Mouse (Mus musculus) brain, adult 2 months (tissue): ENCODE data around the gene Csf3.

Experiments used
- DNase-seq: peaks from one replicate; pipeline ENCODE4 v3.0.0; 2011; ENCODE audit warnings: low read depth, low spot score

The Csf3 gene

DNA sequence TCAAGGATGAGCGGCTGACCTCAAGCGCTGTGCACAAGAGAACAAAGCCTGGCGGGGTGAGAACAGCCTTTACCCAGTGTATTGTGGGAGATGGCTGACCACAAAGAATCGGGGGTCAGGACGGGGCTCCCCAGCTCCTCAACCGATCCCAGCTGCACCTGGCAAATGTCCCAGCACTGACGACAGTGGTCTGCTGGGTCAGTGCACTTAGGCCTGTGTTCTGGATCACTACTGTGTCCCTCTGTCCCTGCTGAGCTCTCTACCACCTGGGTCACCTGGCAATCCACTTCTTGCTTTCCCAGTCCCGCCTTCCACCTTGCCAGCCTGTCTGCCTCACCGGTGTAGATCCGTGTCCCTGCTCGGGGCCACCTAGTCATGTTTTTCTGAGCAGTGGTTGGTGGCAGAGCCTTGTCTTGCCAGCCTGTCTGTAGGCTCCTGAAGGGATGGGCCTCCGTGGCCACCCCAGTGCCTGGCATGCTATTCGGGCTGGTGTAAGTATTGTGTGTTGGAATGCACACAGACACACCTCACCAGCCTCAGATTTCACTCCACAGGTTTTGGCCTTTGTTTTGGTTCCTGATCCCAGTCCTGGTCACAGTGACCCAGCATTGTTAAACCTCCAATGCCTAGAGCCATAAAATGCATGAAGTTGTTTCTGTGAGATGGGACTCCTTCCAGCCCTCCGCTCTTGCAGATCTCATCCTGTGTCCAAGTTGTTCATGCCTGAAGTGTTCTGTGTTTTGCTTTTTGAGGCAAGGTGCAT, 4.4 kb upstream of the Csf3 start:
- no peak for DNase-seq

DNA sequence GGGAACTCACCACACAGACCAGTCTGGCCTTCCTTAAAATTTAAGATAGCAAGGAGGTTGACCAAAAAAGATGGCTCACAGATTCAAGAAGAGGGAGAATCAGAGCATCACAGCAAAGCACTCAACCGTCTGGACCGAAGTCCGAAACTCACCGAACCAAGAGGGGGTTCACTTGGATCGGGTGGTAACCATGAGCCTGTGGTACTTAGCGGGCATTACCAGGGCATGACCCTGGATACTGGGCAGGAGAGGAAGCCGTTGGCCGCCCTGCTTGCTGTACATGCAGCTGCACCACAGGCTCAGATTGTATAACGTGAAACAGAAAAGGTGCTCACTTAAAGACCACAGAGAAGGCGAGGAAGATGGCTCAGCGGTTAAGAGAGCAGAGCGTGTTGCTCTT, 3.8 kb upstream of the Csf3 start:
- DNase-seq = no peak

- DNase-seq = no peak
Measured at GRCm38 (mm10) chr11:98698849-98699640, 2.0 kb upstream of the Csf3 start.

DNA sequence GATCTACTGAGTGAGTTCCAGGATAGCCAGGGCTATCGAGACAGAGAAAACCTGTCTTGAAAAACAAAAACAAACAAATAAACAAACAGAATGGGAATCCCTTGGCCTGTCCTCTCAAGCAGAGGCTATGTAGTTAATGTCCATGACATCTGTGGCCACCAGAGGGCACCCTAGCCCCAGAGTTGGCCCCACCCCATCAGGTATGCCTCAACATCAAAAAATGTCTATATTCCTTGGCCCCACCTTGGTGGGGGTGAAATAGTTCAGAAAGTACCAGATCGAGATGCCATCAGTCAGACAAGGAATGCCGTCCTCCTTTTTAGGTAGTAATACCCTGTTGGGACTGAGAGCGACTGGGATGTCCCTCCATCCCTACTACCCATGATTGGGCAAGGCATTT, 1.2 kb upstream of the Csf3 start:
- peak; percentile 80 for DNase-seq

- no peak for DNase-seq
Measured at GRCm38 (mm10) chr11:98702323-98702722, 1.3 kb downstream of the Csf3 start.

DNA sequence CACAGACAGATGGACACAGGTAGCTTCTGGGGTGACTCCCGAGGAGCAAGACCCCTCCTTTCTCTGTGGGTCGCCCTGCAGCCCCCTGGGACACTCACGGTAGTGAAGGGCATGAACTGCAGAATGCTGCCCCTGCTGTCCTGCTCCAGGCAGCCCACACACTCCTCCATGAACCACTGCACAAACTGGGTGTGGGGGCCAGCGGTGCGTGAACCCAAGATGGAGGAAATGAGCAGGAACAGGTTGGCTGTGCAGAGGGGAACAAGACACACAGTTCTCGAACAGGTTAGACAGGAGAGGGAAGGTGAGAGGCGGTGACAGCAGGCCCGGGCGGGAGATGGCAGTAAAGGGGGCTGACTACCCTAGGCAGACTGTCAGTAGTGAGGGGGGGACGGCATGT, 4.0 kb downstream of the Csf3 start:
- no peak for DNase-seq

GRCm38 (mm10) chr11:98707401-98708281, 6.6 kb downstream of the Csf3 start:
- DNase-seq = no peak

DNA sequence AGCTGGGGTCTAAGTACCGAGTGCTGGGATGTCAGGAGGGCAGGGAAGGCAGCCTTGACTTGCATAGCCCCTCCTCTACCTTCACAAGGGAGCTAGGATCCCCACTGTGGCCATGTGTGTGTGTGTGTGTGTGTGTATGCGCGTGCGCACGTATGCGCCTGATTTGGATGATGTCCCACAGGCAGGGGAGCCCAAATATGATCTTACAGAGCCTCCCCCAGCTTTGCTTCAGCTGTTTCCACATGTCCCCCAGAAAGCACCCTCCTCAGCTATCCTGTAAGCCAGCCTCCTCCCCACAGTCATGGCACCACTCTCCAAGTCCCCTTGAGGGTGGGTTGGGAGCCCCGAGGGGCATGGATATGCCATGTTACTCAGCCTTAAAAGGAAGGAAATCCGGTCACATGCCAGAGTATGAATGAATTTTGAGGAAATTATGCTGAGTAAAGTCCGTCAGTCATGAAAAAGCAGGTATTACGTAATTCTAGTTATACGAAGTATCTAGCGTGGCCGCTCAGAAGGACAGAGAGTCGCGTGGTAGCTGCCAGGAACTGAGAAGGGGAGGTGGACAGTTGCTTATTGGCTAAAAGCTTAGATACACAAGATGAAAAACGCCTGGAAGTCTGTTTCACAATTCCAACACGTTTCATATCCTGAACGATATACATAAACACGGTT, 7.4 kb downstream of the Csf3 start:
- DNase-seq = no peak

GRCm38 (mm10) chr11:98709001-98709741, 8.1 kb downstream of the Csf3 start:
- DNase-seq = peak; percentile 80

- peak; percentile 87 for DNase-seq
Measured at GRCm38 (mm10) chr11:98710416-98711045, 9.5 kb downstream of the Csf3 start.

DNA sequence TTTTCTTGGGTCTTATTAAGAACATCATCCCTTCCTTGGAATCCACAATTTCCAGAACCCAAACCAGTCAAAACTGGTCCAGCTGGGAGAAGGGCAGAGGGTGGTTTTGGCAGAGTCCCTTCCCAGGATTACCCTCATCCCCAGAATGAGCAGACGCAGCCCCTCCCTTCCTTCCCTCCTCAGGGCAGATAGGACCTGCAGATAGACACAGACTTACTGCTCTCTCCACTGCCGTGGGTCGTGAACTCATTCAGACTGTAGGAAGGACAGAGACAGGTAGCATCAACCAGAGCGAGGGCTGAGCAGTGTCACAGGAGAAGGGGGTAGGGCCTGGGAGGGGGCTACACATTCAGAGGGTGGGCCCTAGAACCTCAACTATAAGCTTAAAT, 10.0 kb downstream of the Csf3 start:
- no peak for DNase-seq

DNA sequence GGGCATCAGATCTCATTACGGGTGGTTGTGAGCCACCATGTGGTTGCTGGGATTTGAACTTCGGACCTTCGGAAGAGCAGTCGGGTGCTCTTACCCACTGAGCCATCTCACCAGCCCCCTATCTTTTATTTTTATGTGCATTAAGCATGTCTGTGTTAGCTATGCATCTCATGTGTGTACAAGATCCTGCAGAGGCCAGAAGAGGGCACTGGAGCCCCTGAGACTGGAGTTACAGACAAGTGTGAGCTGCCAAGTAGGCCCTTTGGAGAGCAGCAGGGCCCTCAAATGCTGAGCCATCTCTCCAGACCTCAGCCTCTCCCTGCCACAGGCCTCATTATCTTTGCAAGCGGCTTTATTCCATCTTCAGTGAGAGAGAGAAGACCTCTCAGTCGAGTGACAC, 10.9 kb downstream of the Csf3 start:
- DNase-seq = peak; percentile 79

DNA sequence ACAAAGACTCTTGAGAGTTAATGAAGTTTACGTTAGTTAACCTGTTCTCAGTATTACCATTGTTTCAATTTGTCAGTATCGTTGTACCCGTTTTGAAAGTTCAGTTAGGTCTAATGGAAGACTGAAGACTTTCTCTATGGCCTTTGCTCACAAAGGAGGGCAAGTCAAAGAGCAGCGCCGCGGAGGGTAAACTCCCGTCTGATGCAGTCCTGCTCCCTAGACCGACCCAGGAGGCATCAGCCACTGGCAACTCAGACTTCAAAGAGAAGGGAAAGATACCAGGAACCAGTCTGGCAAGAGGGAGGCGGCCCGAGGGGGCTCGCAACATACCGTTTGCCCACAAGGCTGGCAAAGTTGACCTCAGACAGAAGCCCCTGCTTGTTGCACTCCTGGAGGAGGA, 12.6 kb downstream of the Csf3 start:
- DNase-seq = no peak

DNA sequence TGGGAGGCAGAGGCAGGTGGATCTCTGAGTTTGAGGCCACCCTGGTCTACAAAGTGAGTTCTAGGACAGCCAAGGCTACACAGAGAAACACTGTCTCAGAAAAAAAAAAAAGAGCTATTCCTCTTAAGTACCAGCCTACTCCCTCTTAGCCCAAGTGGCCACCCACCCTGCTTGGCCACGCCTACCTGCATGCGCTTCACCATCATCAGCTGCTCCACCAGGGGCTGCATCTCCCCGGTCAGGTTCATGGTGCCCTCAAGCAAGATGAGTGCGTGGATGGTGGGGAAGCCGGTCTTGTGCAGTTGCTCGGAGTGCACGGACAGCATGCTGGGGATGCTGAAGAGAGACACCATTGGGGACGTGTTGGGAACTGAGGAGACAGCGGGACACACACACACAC, 14.9 kb downstream of the Csf3 start:
- no peak for DNase-seq

DNA sequence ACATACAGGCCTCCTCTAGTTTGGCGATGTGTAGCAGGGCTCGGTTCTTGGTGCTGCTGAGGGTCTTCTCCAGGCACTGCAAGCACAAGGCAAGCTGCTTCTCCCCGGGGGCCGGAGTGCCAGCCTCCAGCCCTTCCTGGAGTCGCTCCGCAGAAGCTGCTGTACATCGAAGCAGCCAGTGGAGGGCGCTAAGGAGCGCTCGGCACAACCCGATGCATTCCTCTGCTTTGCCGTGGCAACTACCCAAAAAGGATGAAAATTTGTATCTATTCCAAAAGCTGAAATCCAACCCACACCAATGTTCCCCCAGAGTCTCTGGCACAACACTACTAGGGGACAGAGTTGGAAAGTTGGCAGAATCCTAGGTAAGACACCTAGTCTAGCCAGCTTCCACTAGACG, 16.8 kb downstream of the Csf3 start:
- peak; percentile 87 for DNase-seq

- DNase-seq = no peak
Measured at GRCm38 (mm10) chr11:98720756-98721155, 19.7 kb downstream of the Csf3 start.

DNA sequence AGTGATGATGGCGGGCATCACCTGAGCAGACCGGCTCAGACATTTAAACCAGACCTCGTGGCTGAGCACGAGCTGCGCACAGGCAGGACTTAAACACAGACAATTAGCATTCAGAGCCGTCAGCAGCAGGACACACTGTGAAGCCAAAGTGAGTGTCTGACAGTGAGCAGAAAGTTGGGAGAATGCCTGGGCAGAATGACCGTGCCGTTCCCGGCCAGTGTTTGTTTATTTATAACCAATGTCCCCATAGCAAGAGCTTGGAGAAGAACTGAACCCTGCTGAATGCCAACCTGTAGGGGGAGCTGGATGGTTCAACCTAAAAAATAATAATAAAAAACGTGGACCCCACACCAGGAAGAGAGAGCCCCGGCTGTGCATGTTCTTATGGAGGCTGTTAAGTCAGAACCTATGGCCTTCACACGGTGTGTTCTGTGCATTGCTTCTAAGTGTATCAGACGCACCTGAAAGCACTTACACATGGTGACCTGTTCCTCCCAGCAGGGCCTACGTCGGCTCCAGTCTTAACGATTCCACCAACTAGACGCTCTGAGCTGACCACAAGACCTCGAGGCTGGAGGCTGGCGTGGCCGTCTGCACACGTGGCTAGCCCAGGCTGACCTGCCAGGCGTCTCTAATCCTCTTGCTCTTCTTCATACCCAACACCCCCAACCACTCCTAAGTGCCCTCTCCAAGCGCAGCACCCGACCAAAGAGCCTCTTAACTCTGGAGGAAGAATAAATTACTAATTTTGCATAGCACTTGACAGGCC, 20.6 kb downstream of the Csf3 start:
- DNase-seq = peak; percentile 85

DNA sequence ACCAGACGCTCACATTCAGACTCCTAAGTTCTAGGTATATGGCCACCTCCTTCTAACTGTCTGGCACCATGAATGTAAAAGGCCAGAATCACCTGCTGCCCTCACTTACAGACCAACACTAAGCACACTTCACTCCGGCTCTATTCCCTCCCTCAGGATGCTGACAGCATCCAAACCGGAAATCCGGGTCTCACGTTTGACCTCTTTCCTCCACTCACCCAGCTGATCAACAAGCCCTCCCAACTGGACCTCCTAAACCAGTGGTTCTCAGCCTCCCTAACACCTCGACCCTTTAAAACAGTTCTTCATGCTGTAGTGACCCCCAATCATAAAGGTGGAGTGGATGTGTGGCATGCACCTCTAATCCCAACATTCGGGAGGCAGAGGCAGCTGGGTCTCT, 22.0 kb downstream of the Csf3 start:
- DNase-seq = no peak

GRCm38 (mm10) chr11:98725926-98726506, 25.0 kb downstream of the Csf3 start:
- DNase-seq = no peak
